Mouse (Mus musculus): ENCODE data around the gene Mthfd2l. TPM values are rescaled to one million over a fixed set of nuclear protein-coding genes. Genes with fewer than 3 reads are reported as not detected.

The Mthfd2l gene
- polyA plus RNA-seq (2015; fragmentation: Nextera tagmentation; extraction: Ambion mirVana), result 59.4 and 61.8 TPM in 2 replicates

- H3K27ac ChIP-seq (ENCODE audit: low read depth, low read length), result peak within 1 kb of the TSS; percentile 98
- H3K36me3 ChIP-seq (ENCODE audit: control insufficient read depth, insufficient read depth, low read length), result no peaks in the 10 kb centered on the region; the same call in 1 of the 2 replicates
- no peaks in the 10 kb centered on the region for H3K9me3 ChIP-seq (ENCODE audit: control insufficient read depth, low read length)
- H3K9ac ChIP-seq (ENCODE audit: low read depth, low read length), result peak within 1 kb of the TSS; percentile 99
- H3K4me2 ChIP-seq (ENCODE audit: low read length), result peak within 1 kb of the TSS; percentile 73
- peaks cover 14% of the 10 kb centered on the region for H3K4me1 ChIP-seq (ENCODE audit: control insufficient read depth, insufficient read depth, low read depth, low read length)
- H3K4me3 ChIP-seq (ENCODE audit: low read length), result peak within 1 kb of the TSS; percentile 78
- WGBS, result under 1% methylated on average over 72 of the region's 79 CpGs
- ATAC-seq, result peak; percentile 98
- no peaks in the 10 kb centered on the region for H3K27me3 ChIP-seq (replicated peaks; ENCODE audit: control insufficient read depth, insufficient read depth, low read length)
These were observed at the start of gene Mthfd2l for GRCm38 (mm10) chr5:90930971-90931851. TSS of gene Mthfd2l (plus strand) at chr5:90931117.

- H3K4me2 ChIP-seq (ENCODE audit: low read length), result no peak overlapping the region
- no peak overlapping the region for H3K27ac ChIP-seq (ENCODE audit: low read depth, low read length)
- H3K36me3 ChIP-seq (ENCODE audit: control insufficient read depth, insufficient read depth, low read length), result no peaks in the 10 kb centered on the region
- ATAC-seq, result no peak
- WGBS, result 93% methylated on average over 5 of the region's 5 CpGs
- H3K9me3 ChIP-seq (ENCODE audit: control insufficient read depth, low read length), result no peaks in the 10 kb centered on the region
- no peaks in the 10 kb centered on the region for H3K27me3 ChIP-seq (replicated peaks; ENCODE audit: control insufficient read depth, insufficient read depth, low read length)
- H3K4me1 ChIP-seq (ENCODE audit: control insufficient read depth, insufficient read depth, low read depth, low read length), result no peaks in the 10 kb centered on the region
- H3K9ac ChIP-seq (ENCODE audit: low read depth, low read length), result no peak overlapping the region
- H3K4me3 ChIP-seq (ENCODE audit: low read length), result no peak overlapping the region
These were observed 49.2 kb upstream of the Mthfd2l start for GRCm38 (mm10) chr5:90881682-90882081.

- Histone ChIP-seq H3K27ac (ENCODE audit: low read depth, low read length) (no peak overlapping the region), H3K9ac (ENCODE audit: low read depth, low read length) (no peak overlapping the region), H3K4me3 (ENCODE audit: low read length) (no peak overlapping the region), H3K27me3 (replicated peaks; ENCODE audit: control insufficient read depth, insufficient read depth, low read length) (no peaks in the 10 kb centered on the region), H3K9me3 (ENCODE audit: control insufficient read depth, low read length) (no peaks in the 10 kb centered on the region), H3K4me2 (ENCODE audit: low read length) (no peak overlapping the region), H3K4me1 (ENCODE audit: control insufficient read depth, insufficient read depth, low read depth, low read length) (no peaks in the 10 kb centered on the region), H3K36me3 (ENCODE audit: control insufficient read depth, insufficient read depth, low read length) (no peaks in the 10 kb centered on the region)
- ATAC-seq, result no peak
- 74% methylated on average over 5 of the region's 5 CpGs for WGBS
These were observed 48.8 kb upstream of the Mthfd2l start for GRCm38 (mm10) chr5:90882146-90882545.

GRCm38 (mm10) chr5:90884628-90885242 is 46.2 kb upstream of the Mthfd2l start:
- H3K27me3 ChIP-seq (replicated peaks; ENCODE audit: control insufficient read depth, insufficient read depth, low read length), result no peaks in the 10 kb centered on the region
- H3K4me3 ChIP-seq (ENCODE audit: low read length), result no peak overlapping the region
- H3K36me3 ChIP-seq (ENCODE audit: control insufficient read depth, insufficient read depth, low read length), result no peaks in the 10 kb centered on the region
- no peak overlapping the region for H3K4me2 ChIP-seq (ENCODE audit: low read length)
- no peak for ATAC-seq
- peak overlapping the region; percentile 12; the same call in 1 of the 2 replicates for H3K27ac ChIP-seq (ENCODE audit: low read depth, low read length)
- WGBS, result 56% methylated on average over 2 of the region's 2 CpGs
- H3K4me1 ChIP-seq (ENCODE audit: control insufficient read depth, insufficient read depth, low read depth, low read length), result no peaks in the 10 kb centered on the region
- H3K9ac ChIP-seq (ENCODE audit: low read depth, low read length), result no peak overlapping the region
- no peaks in the 10 kb centered on the region for H3K9me3 ChIP-seq (ENCODE audit: control insufficient read depth, low read length)

- H3K4me1 ChIP-seq (ENCODE audit: control insufficient read depth, insufficient read depth, low read depth, low read length), result no peaks in the 10 kb centered on the region
- H3K27me3 ChIP-seq (replicated peaks; ENCODE audit: control insufficient read depth, insufficient read depth, low read length), result no peaks in the 10 kb centered on the region
- H3K27ac ChIP-seq (ENCODE audit: low read depth, low read length), result no peak overlapping the region
- H3K4me2 ChIP-seq (ENCODE audit: low read length), result no peak overlapping the region
- no peak overlapping the region for H3K4me3 ChIP-seq (ENCODE audit: low read length)
- no peak for ATAC-seq
- H3K9me3 ChIP-seq (ENCODE audit: control insufficient read depth, low read length), result no peaks in the 10 kb centered on the region
- H3K9ac ChIP-seq (ENCODE audit: low read depth, low read length), result no peak overlapping the region
- no peaks in the 10 kb centered on the region for H3K36me3 ChIP-seq (ENCODE audit: control insufficient read depth, insufficient read depth, low read length)
- WGBS, result 79% methylated on average over 5 of the region's 5 CpGs
These were observed 42.3 kb upstream of the Mthfd2l start for GRCm38 (mm10) chr5:90888661-90889060.

- no peaks in the 10 kb centered on the region for H3K36me3 ChIP-seq (ENCODE audit: control insufficient read depth, insufficient read depth, low read length)
- H3K4me1 ChIP-seq (ENCODE audit: control insufficient read depth, insufficient read depth, low read depth, low read length), result no peaks in the 10 kb centered on the region
- no peaks in the 10 kb centered on the region for H3K27me3 ChIP-seq (replicated peaks; ENCODE audit: control insufficient read depth, insufficient read depth, low read length)
- no peaks in the 10 kb centered on the region for H3K9me3 ChIP-seq (ENCODE audit: control insufficient read depth, low read length)
- peak within 1 kb of the TSS; percentile 96 for H3K4me2 ChIP-seq (ENCODE audit: low read length)
- H3K4me3 ChIP-seq (ENCODE audit: low read length), result peak within 1 kb of the TSS; percentile 56
- no peak within 1 kb of the TSS for H3K27ac ChIP-seq (ENCODE audit: low read depth, low read length)
- peak within 1 kb of the TSS; percentile 64 for H3K9ac ChIP-seq (ENCODE audit: low read depth, low read length)
- ATAC-seq, result peak; percentile 92
- WGBS, result 9% methylated on average over 29 of the region's 30 CpGs
These were observed 40.1 kb upstream of the Mthfd2l start, which contains the start of gene Cxcl1 for GRCm38 (mm10) chr5:90890519-90891463. TSS of gene Cxcl1 (plus strand) at chr5:90891241.

- H3K4me3 ChIP-seq (ENCODE audit: low read length), result peak overlapping the region; percentile 56
- H3K27ac ChIP-seq (ENCODE audit: low read depth, low read length), result no peak overlapping the region
- ATAC-seq, result peak; percentile 48
- no peaks in the 10 kb centered on the region for H3K4me1 ChIP-seq (ENCODE audit: control insufficient read depth, insufficient read depth, low read depth, low read length)
- no peaks in the 10 kb centered on the region for H3K27me3 ChIP-seq (replicated peaks; ENCODE audit: control insufficient read depth, insufficient read depth, low read length)
- 27% methylated on average over 10 of the region's 10 CpGs for WGBS
- peak overlapping the region; percentile 64 for H3K9ac ChIP-seq (ENCODE audit: low read depth, low read length)
- H3K4me2 ChIP-seq (ENCODE audit: low read length), result peak overlapping the region; percentile 96
- H3K36me3 ChIP-seq (ENCODE audit: control insufficient read depth, insufficient read depth, low read length), result no peaks in the 10 kb centered on the region
- no peaks in the 10 kb centered on the region for H3K9me3 ChIP-seq (ENCODE audit: control insufficient read depth, low read length)
These were observed 39.5 kb upstream of the Mthfd2l start for GRCm38 (mm10) chr5:90891464-90891813.

- H3K4me3 ChIP-seq (ENCODE audit: low read length), result no peak overlapping the region
- H3K36me3 ChIP-seq (ENCODE audit: control insufficient read depth, insufficient read depth, low read length), result no peaks in the 10 kb centered on the region
These were observed 36.7 kb upstream of the Mthfd2l start for GRCm38 (mm10) chr5:90894231-90894630.

More at GRCm38 (mm10) chr5:90894231-90894630, 36.7 kb upstream of the Mthfd2l start:
- Histone ChIP-seq H3K9ac (ENCODE audit: low read depth, low read length) (no peak overlapping the region), H3K27ac (ENCODE audit: low read depth, low read length) (no peak overlapping the region), H3K9me3 (ENCODE audit: control insufficient read depth, low read length) (no peaks in the 10 kb centered on the region), H3K4me1 (ENCODE audit: control insufficient read depth, insufficient read depth, low read depth, low read length) (no peaks in the 10 kb centered on the region), H3K4me2 (ENCODE audit: low read length) (no peak overlapping the region), H3K27me3 (replicated peaks; ENCODE audit: control insufficient read depth, insufficient read depth, low read length) (no peaks in the 10 kb centered on the region)
- no peak for ATAC-seq
- WGBS, result 78% methylated on average over 8 of the region's 8 CpGs
